Mouse (Mus musculus) intestine, postnatal 0 days (tissue): ENCODE measurements around the gene Spout1. TPM values are rescaled to one million over a fixed set of nuclear protein-coding genes. Genes with fewer than 3 reads are reported as not detected.

Experiments
- ATAC-seq: fragments of 200-750 bp; cut with Nextera tagmentation; 2 replicates; pipeline ENCODE4 v1.8.0; 2017; ENCODE audit warnings: mild to moderate bottlenecking, moderate TSS enrichment, moderate library complexity
- H3K27ac ChIP-seq: fragments of 300-500 bp; sonication (generic); 2 replicates; pipeline ENCODE4 v1.5.1; 2014; ENCODE audit warnings: mild to moderate bottlenecking, low read depth, low read length, moderate library complexity
- H3K27me3 ChIP-seq: fragments of 300-500 bp; sonication (generic); replicated peaks from 2 replicates; pipeline ENCODE4 v1.6.1; 2014; ENCODE audit warnings: low read length, mixed read lengths; ENCODE audit not compliant: control insufficient read depth, insufficient read depth
- H3K36me3 ChIP-seq: fragments of 300-500 bp; sonication (generic); 2 replicates; pipeline ENCODE4 v1.6.1; 2014; ENCODE audit warnings: mild to moderate bottlenecking, moderate library complexity; ENCODE audit not compliant: control insufficient read depth, insufficient read depth
- H3K4me1 ChIP-seq: fragments of 300-500 bp; sonication (generic); replicated peaks from 2 replicates; pipeline ENCODE4 v1.6.1; 2014; ENCODE audit warnings: antibody characterized with exemption, low read length, mixed read lengths; ENCODE audit not compliant: control insufficient read depth, insufficient read depth
- H3K4me2 ChIP-seq: fragments of 300-500 bp; sonication (generic); replicated peaks from 2 replicates; pipeline ENCODE4 v1.6.1; 2014; ENCODE audit warnings: low read depth, mild to moderate bottlenecking, moderate library complexity
- H3K4me3 ChIP-seq: fragments of 300-500 bp; sonication (generic); 2 replicates; pipeline ENCODE4 v1.5.1; 2014; ENCODE audit warnings: low read depth, low read length
- H3K9ac ChIP-seq: fragments of 300-500 bp; sonication (generic); 2 replicates; pipeline ENCODE4 v1.6.1; 2014; ENCODE audit warnings: mild to moderate bottlenecking, low read depth, low read length
- H3K9me3 ChIP-seq: fragments of 300-500 bp; sonication (generic); 2 replicates; pipeline ENCODE4 v1.6.1; 2016; ENCODE audit warnings: mixed run types; ENCODE audit not compliant: control insufficient read depth
- CTCF ChIP-seq: sonication (generic); IDR thresholded peaks from 2 replicates; pipeline ENCODE4 v1.5.1; 2016; ENCODE audit warnings: low read depth, mild to moderate bottlenecking, control low read depth, antibody characterized with exemption, moderate library complexity
- WGBS: fragments of 180-500 bp; shearing (Covaris S2); extraction: QIAGEN DNeasy Blood & Tissue Kit; methylation state at CpG from one replicate; pipeline ENCODE4 v1.1.7; 2014; 5-methylcytosine and 5-hydroxymethylcytosine counted together
- polyA plus RNA-seq: library from polyadenylated mRNA; unstranded; fragments of >200 nt; fragmentation: Nextera tagmentation; extraction: Ambion mirVana; gene quantifications from 2 replicates; pipeline ENCODE4 v1.2.1, GENCODE M21; 2015

Gene Spout1
- polyA plus RNA-seq, 1 experiment from 2014 or later, result 17.3 TPM

DNA sequence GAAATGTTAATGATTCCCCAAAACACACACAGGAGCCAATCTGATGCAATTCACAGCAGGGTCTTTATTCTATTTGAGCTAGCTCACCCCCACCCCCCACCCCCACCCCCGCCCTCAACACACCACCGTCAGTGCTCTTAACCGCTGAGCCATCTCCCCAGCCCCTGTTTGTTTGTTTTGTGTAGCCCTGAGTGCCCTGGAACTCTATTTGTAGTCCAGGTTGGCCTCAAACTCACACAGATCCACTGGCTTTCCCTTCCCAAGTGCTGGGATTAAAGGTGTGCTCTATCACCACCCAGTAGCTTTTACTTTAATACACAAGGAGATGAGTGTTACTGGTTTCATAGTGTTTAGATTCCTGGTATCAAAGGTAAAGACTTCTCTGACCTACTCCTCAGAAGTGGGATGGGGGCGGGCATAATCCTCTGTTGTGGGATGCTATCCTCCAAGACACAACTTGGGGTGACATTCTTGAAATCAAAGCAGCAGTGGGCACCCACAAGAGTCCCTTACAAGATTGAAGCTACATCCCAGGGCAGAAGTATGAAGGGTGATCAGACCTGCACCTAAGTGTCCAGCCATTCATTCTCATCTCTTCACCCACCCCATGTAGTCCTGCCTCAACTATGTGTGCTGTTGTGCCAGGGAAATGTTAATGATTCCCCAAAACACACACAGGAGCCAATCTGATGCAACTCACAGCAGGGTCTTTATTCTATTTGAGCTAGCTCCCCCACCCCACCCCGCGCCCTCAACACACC is 33.3 kb upstream of the Spout1 start:
- no peaks in the 10 kb centered on the region for H3K36me3 ChIP-seq
- no peak for ATAC-seq
- no peaks in the 10 kb centered on the region for H3K27me3 ChIP-seq
- no peaks in the 10 kb centered on the region for H3K9me3 ChIP-seq
- no peak overlapping the region for H3K4me2 ChIP-seq
- H3K27ac ChIP-seq, result no peak overlapping the region
- 69% methylated on average over 6 of the region's 6 CpGs for WGBS
- no peak for TF ChIP-seq CTCF
- H3K4me3 ChIP-seq, result no peak overlapping the region
- H3K4me1 ChIP-seq, result no peaks in the 10 kb centered on the region
- no peak overlapping the region for H3K9ac ChIP-seq

DNA sequence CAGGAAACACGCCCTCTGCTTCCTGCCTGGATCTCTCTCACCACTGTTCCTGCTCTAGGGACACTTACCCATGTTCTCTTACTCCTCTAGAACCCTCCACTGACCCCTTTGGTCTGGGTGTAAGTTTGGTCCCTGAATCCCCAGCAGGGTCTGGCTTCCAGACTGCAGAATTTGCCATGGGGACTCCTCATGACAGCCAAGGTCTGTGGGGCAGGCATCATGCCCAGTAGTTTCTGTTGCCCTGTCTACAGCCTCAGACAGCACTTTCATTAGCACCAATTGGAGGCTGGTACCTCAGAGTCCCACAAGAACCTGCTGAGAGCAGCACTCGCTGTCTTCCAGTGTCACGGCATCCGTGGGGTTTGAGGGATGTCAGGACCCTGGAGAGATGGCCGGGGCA is 29.6 kb upstream of the Spout1 start:
- Histone ChIP-seq H3K9me3 (no peaks in the 10 kb centered on the region), H3K36me3 (no peaks in the 10 kb centered on the region), H3K4me3 (no peak overlapping the region), H3K4me1 (no peaks in the 10 kb centered on the region), H3K4me2 (no peak overlapping the region), H3K27me3 (no peaks in the 10 kb centered on the region), H3K27ac (no peak overlapping the region), H3K9ac (no peak overlapping the region)
- no peak for ATAC-seq
- TF ChIP-seq CTCF, result no peak
- WGBS, result 72% methylated on average over 5 of the region's 5 CpGs

DNA sequence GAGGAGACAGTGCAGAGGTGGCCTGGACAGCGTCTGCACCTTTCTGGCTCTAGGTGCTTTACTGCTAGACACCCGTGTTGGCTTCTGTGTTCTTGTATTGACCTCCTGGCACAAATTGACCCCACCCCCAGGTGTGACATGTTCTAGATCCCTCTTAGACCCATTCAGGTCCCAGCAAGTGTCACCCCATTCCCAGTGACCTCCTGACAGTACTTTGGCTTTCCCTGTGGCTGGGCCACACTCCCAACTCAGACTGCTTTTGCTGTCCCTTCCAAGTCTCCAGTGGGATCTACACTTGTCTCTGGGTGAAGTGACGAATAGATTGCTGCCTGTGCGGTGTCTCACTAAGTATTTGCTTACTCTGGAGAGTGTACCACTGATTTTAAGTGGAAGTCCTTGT is 29.1 kb upstream of the Spout1 start:
- Histone ChIP-seq H3K27me3 (no peaks in the 10 kb centered on the region), H3K4me2 (no peak overlapping the region), H3K36me3 (no peaks in the 10 kb centered on the region), H3K4me3 (no peak overlapping the region), H3K4me1 (no peaks in the 10 kb centered on the region), H3K27ac (no peak overlapping the region), H3K9ac (no peak overlapping the region), H3K9me3 (no peaks in the 10 kb centered on the region)
- TF ChIP-seq CTCF, result no peak
- WGBS, result 82% methylated on average over 4 of the region's 4 CpGs
- ATAC-seq, result no peak

DNA sequence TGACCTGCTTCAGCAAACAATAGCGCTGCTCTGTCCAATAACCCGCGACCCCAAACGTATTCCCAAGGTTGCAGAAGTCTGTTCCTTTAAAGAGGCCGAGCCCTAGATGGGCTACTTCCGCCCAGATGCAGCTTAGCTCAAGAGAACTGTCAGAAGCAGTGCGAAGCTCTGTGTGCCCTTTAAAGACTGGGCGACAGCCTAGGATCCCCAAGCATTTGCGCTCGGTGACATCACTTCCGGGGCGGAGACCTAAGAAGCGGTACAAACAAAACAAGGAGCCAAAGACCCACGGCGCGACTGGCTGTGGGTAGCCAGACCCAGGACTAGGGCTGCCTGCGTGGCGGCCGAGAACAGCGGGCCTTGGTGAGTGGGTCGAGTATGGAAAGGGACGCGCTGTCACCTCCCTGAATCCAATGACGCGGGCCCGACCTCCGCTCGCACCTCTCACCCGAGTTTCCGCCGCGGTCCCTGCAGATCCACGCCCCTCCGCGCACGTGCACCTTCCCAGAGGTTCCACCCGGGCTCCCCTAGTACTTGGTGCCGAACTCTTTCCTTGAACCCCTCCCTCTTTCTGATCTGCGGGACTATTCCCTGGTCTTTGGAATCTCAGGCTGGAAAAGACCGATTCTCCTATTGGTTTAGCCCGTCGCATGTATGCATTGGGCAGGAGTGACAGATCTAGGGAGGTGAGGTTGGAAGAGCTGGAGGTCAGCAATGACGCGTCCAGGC is 27.5 kb upstream of the Spout1 start, which contains the start of gene Kyat1:
Gene Kyat1 (minus strand): TSS at position 219 of the 729 bp plus-strand sequence.
- ATAC-seq, result peak; percentile 91
- Histone ChIP-seq H3K4me3 (peak within 1 kb of the TSS; percentile 64), H3K27ac (peak within 1 kb of the TSS; percentile 79), H3K4me2 (peak within 1 kb of the TSS; percentile 78), H3K36me3 (no peaks in the 10 kb centered on the region), H3K9me3 (no peaks in the 10 kb centered on the region), H3K27me3 (no peaks in the 10 kb centered on the region), H3K9ac (peak within 1 kb of the TSS; percentile 59), H3K4me1 (no peaks in the 10 kb centered on the region)
- TF ChIP-seq CTCF, result no peak
- 0% methylated on average over 44 of the region's 44 CpGs for WGBS

DNA sequence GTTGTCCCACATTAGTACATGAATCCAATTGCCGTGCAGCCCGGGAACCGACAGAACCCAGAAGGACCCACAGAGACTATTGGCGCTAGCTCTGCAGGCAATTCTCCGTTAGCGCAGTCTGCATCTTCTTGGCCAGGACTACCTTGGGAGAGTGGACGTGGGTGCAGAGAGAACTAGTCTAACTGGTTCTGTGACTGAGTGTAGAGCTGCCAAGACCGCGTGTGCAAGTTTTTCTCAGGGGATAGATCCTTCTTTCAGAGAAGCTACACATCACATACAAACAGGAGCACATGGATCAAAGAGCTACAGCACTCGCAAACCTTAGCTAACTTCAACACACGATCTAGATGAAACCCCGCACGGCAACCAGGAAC is 27.0 kb upstream of the Spout1 start:
- Histone ChIP-seq H3K27me3 (no peaks in the 10 kb centered on the region), H3K4me2 (peak overlapping the region; percentile 78), H3K4me3 (peak overlapping the region; percentile 64), H3K27ac (peak overlapping the region; percentile 79), H3K9me3 (no peaks in the 10 kb centered on the region), H3K9ac (peak overlapping the region; percentile 59), H3K4me1 (no peaks in the 10 kb centered on the region), H3K36me3 (no peaks in the 10 kb centered on the region)
- WGBS, result under 1% methylated on average over 13 of the region's 13 CpGs
- ATAC-seq, result peak; percentile 54
- TF ChIP-seq CTCF, result no peak

DNA sequence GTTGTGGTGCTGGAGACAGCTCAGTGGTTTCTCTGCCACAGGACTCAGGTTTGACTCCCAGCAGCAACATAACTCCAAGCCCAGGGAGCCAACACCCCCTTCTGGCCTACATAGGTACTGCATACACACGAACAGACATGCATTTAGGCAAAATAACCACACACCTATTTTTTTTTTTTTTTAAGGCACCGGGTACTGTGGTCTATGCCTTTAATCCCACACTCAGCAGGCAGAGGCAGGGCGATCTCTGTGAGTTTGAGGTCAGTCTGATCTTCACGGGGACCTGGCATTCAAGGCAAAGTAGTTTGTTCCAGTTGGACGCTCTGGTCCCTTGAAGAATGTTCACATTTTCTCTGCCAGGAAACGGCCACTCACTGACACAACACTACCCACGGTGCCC is 25.2 kb upstream of the Spout1 start:
- peak; percentile 79 for TF ChIP-seq CTCF
- H3K27me3 ChIP-seq, result no peaks in the 10 kb centered on the region

More for the DNA sequence above, 25.2 kb upstream of the Spout1 start:
- Histone ChIP-seq H3K9ac (no peak overlapping the region), H3K4me3 (no peak overlapping the region), H3K4me2 (no peak overlapping the region), H3K27ac (no peak overlapping the region), H3K4me1 (peaks cover 5% of the 10 kb centered on the region; the same call in 1 of the 2 replicates), H3K36me3 (no peaks in the 10 kb centered on the region), H3K9me3 (no peaks in the 10 kb centered on the region)
- ATAC-seq, result no peak
- WGBS, result 84% methylated on average over 7 of the region's 7 CpGs
